Mouse (Mus musculus): ENCODE results near the gene Kcna3. TPM values are rescaled to one million over a fixed set of nuclear protein-coding genes. Genes with fewer than 3 reads are reported as not detected.
A peak's percentile ranks its signal among the peaks of the same experiment; 100 is the strongest.

The Kcna3 gene
- 151 and 202 TPM in 2 replicates for polyA plus RNA-seq (2012; rRNA removed)

GRCm38 (mm10) chr3:107035521-107036457, at the start of gene Kcna3:
Gene Kcna3 (plus strand): TSS chr3:107036169.
- 1% methylated on average over 73 of the region's 80 CpGs for WGBS
- H3K27ac ChIP-seq (ENCODE audit: control insufficient read depth, insufficient read depth, low read length) = peak within 1 kb of the TSS; percentile 93

GRCm38 (mm10) chr3:106991334-106991733, 44.6 kb upstream of the Kcna3 start:
- H3K4me1 ChIP-seq (replicated peaks; ENCODE audit: control insufficient read depth, insufficient read depth, low read length) = no peaks in the 10 kb centered on the region
- H3K27ac ChIP-seq (ENCODE audit: control insufficient read depth, insufficient read depth, low read length) = no peak overlapping the region
- WGBS = 98% methylated on average over 1 of the region's 1 CpGs
- no peak for TF ChIP-seq POLR2A (IDR thresholded peaks at IDR 0.05; ENCODE audit: control insufficient read depth, extremely low read depth, insufficient read depth, low read length, poor library complexity)
- TF ChIP-seq CTCF (IDR thresholded peaks at IDR 0.05; ENCODE audit: borderline replicate concordance, control insufficient read depth, extremely low read depth, insufficient read depth, low read length, poor library complexity) = no peak
- no peak for DNase-seq
- no peak overlapping the region for H3K4me3 ChIP-seq (ENCODE audit: control insufficient read depth, insufficient read depth, low read length)
- no peaks in the 10 kb centered on the region for H3K27me3 ChIP-seq (ENCODE audit: control insufficient read depth, insufficient read depth, low read length)
- H3K36me3 ChIP-seq (ENCODE audit: control insufficient read depth, insufficient read depth, low read length) = no peaks in the 10 kb centered on the region

More at GRCm38 (mm10) chr3:107035521-107036457, at the start of gene Kcna3:
- TF ChIP-seq POLR2A (IDR thresholded peaks at IDR 0.05; ENCODE audit: control insufficient read depth, extremely low read depth, insufficient read depth, low read length, poor library complexity) (peak; percentile 78), CTCF (IDR thresholded peaks at IDR 0.05; ENCODE audit: borderline replicate concordance, control insufficient read depth, extremely low read depth, insufficient read depth, low read length, poor library complexity) (no peak)
- peak; percentile 90 for DNase-seq
- H3K4me3 ChIP-seq (ENCODE audit: control insufficient read depth, insufficient read depth, low read length) = peak within 1 kb of the TSS; percentile 89
- H3K4me1 ChIP-seq (replicated peaks; ENCODE audit: control insufficient read depth, insufficient read depth, low read length) = peaks cover 4% of the 10 kb centered on the region; the same call in 1 of the 2 replicates
- no peaks in the 10 kb centered on the region for H3K27me3 ChIP-seq (ENCODE audit: control insufficient read depth, insufficient read depth, low read length)
- no peaks in the 10 kb centered on the region for H3K36me3 ChIP-seq (ENCODE audit: control insufficient read depth, insufficient read depth, low read length)

GRCm38 (mm10) chr3:106995347-106995746, 40.6 kb upstream of the Kcna3 start:
- no peak overlapping the region for H3K4me3 ChIP-seq (ENCODE audit: control insufficient read depth, insufficient read depth, low read length)
- DNase-seq = no peak
- H3K36me3 ChIP-seq (ENCODE audit: control insufficient read depth, insufficient read depth, low read length) = no peaks in the 10 kb centered on the region
- H3K4me1 ChIP-seq (replicated peaks; ENCODE audit: control insufficient read depth, insufficient read depth, low read length) = no peaks in the 10 kb centered on the region
- 98% methylated on average over 1 of the region's 1 CpGs for WGBS
- no peak overlapping the region for H3K27ac ChIP-seq (ENCODE audit: control insufficient read depth, insufficient read depth, low read length)
- TF ChIP-seq CTCF (IDR thresholded peaks at IDR 0.05; ENCODE audit: borderline replicate concordance, control insufficient read depth, extremely low read depth, insufficient read depth, low read length, poor library complexity) = no peak
- TF ChIP-seq POLR2A (IDR thresholded peaks at IDR 0.05; ENCODE audit: control insufficient read depth, extremely low read depth, insufficient read depth, low read length, poor library complexity) = no peak
- H3K27me3 ChIP-seq (ENCODE audit: control insufficient read depth, insufficient read depth, low read length) = no peaks in the 10 kb centered on the region

GRCm38 (mm10) chr3:106996186-106996585, 39.8 kb upstream of the Kcna3 start:
- Histone ChIP-seq H3K27ac (ENCODE audit: control insufficient read depth, insufficient read depth, low read length) (no peak overlapping the region), H3K4me1 (replicated peaks; ENCODE audit: control insufficient read depth, insufficient read depth, low read length) (no peaks in the 10 kb centered on the region), H3K36me3 (ENCODE audit: control insufficient read depth, insufficient read depth, low read length) (no peaks in the 10 kb centered on the region), H3K4me3 (ENCODE audit: control insufficient read depth, insufficient read depth, low read length) (no peak overlapping the region), H3K27me3 (ENCODE audit: control insufficient read depth, insufficient read depth, low read length) (no peaks in the 10 kb centered on the region)
- no peak for TF ChIP-seq POLR2A (IDR thresholded peaks at IDR 0.05; ENCODE audit: control insufficient read depth, extremely low read depth, insufficient read depth, low read length, poor library complexity)
- no peak for TF ChIP-seq CTCF (IDR thresholded peaks at IDR 0.05; ENCODE audit: borderline replicate concordance, control insufficient read depth, extremely low read depth, insufficient read depth, low read length, poor library complexity)
- 12% methylated on average over 2 of the region's 2 CpGs for WGBS
- no peak for DNase-seq

- Histone ChIP-seq H3K36me3 (ENCODE audit: control insufficient read depth, insufficient read depth, low read length) (no peaks in the 10 kb centered on the region), H3K27me3 (ENCODE audit: control insufficient read depth, insufficient read depth, low read length) (no peaks in the 10 kb centered on the region), H3K4me3 (ENCODE audit: control insufficient read depth, insufficient read depth, low read length) (no peak overlapping the region), H3K27ac (ENCODE audit: control insufficient read depth, insufficient read depth, low read length) (no peak overlapping the region), H3K4me1 (replicated peaks; ENCODE audit: control insufficient read depth, insufficient read depth, low read length) (no peaks in the 10 kb centered on the region)
- no peak for DNase-seq
- WGBS = 91% methylated on average over 1 of the region's 1 CpGs
- TF ChIP-seq CTCF (IDR thresholded peaks at IDR 0.05; ENCODE audit: borderline replicate concordance, control insufficient read depth, extremely low read depth, insufficient read depth, low read length, poor library complexity) (no peak), POLR2A (IDR thresholded peaks at IDR 0.05; ENCODE audit: control insufficient read depth, extremely low read depth, insufficient read depth, low read length, poor library complexity) (no peak)
Measured at GRCm38 (mm10) chr3:106998370-106998769, 37.6 kb upstream of the Kcna3 start.

- Histone ChIP-seq H3K27ac (ENCODE audit: control insufficient read depth, insufficient read depth, low read length) (no peak overlapping the region), H3K36me3 (ENCODE audit: control insufficient read depth, insufficient read depth, low read length) (no peaks in the 10 kb centered on the region), H3K4me1 (replicated peaks; ENCODE audit: control insufficient read depth, insufficient read depth, low read length) (no peaks in the 10 kb centered on the region), H3K27me3 (ENCODE audit: control insufficient read depth, insufficient read depth, low read length) (no peaks in the 10 kb centered on the region), H3K4me3 (ENCODE audit: control insufficient read depth, insufficient read depth, low read length) (no peak overlapping the region)
- WGBS = 30% methylated on average over 2 of the region's 2 CpGs
- DNase-seq = no peak
- TF ChIP-seq POLR2A (IDR thresholded peaks at IDR 0.05; ENCODE audit: control insufficient read depth, extremely low read depth, insufficient read depth, low read length, poor library complexity) (no peak), CTCF (IDR thresholded peaks at IDR 0.05; ENCODE audit: borderline replicate concordance, control insufficient read depth, extremely low read depth, insufficient read depth, low read length, poor library complexity) (no peak)
Measured at GRCm38 (mm10) chr3:107000165-107000564, 35.8 kb upstream of the Kcna3 start.
